Mouse (Mus musculus) midbrain, embryonic 10.5 days (tissue): ENCODE measurements at regions not wholly inside any gene's neighbourhood (a gene's known extent, or its start where the extent isn't known, plus 50 kb on each side); places are given as distances from the start of the nearest gene placed in this dataset.

ENCODE experiments used
- DNase-seq: peaks from one replicate; pipeline ENCODE4 v3.0.0-alpha.2; 2017; ENCODE audit warnings: low spot score
- H3K27ac ChIP-seq: fragments of 300-500 bp; sonication (generic); replicated peaks from 2 replicates; pipeline ENCODE4 v1.5.1; 2016; ENCODE audit warnings: mild to moderate bottlenecking
- H3K27me3 ChIP-seq: fragments of 300-500 bp; sonication (generic); 2 replicates; pipeline ENCODE4 v1.6.1; 2016; ENCODE audit warnings: low read depth, mild to moderate bottlenecking; ENCODE audit not compliant: poor library complexity, severe bottlenecking
- H3K36me3 ChIP-seq: fragments of 300-500 bp; sonication (generic); 2 replicates; pipeline ENCODE4 v1.6.1; 2016; ENCODE audit warnings: mild to moderate bottlenecking, moderate library complexity
- H3K4me1 ChIP-seq: fragments of 300-500 bp; sonication (generic); 2 replicates; pipeline ENCODE4 v1.6.1; 2016
- H3K4me3 ChIP-seq: fragments of 300-500 bp; sonication (generic); 2 replicates; pipeline ENCODE4 v1.5.1; 2016; ENCODE audit warnings: mild to moderate bottlenecking, moderate library complexity
- H3K9me3 ChIP-seq: fragments of 300-500 bp; sonication (generic); replicated peaks from 2 replicates; pipeline ENCODE4 v1.6.1; 2016; ENCODE audit warnings: mild to moderate bottlenecking
- WGBS: fragments of 180-500 bp; shearing (Covaris S2); methylation state at CpG from one replicate; pipeline ENCODE4 v1.1.7; 2016; 5-methylcytosine and 5-hydroxymethylcytosine counted together

- no peak for DNase-seq
- H3K36me3 ChIP-seq, result no peaks in the 10 kb centered on the region
- H3K9me3 ChIP-seq, result no peaks in the 10 kb centered on the region
- H3K4me1 ChIP-seq, result no peaks in the 10 kb centered on the region
- H3K27me3 ChIP-seq, result no peaks in the 10 kb centered on the region
- no peak overlapping the region for H3K27ac ChIP-seq
- no peak overlapping the region for H3K4me3 ChIP-seq
Observed at GRCm38 (mm10) chrX:56276348-56276747, 63.7 kb upstream of the Gm773 start.

- Histone ChIP-seq H3K9me3 (no peaks in the 10 kb centered on the region), H3K4me1 (no peaks in the 10 kb centered on the region), H3K27me3 (no peaks in the 10 kb centered on the region), H3K27ac (no peak overlapping the region), H3K36me3 (no peaks in the 10 kb centered on the region), H3K4me3 (no peak overlapping the region)
- WGBS, result 0% methylated on average over 1 of the region's 1 CpGs
- DNase-seq, result peak; percentile 13
Observed at GRCm38 (mm10) chrX:56274170-56274569, 61.5 kb upstream of the Gm773 start.

GRCm38 (mm10) chrX:56269706-56270105 is 57.0 kb upstream of the Gm773 start:
- Histone ChIP-seq H3K36me3 (no peaks in the 10 kb centered on the region), H3K27me3 (no peaks in the 10 kb centered on the region), H3K4me3 (no peak overlapping the region), H3K9me3 (no peaks in the 10 kb centered on the region), H3K4me1 (no peaks in the 10 kb centered on the region), H3K27ac (no peak overlapping the region)
- 82% methylated on average over 2 of the region's 2 CpGs for WGBS
- DNase-seq, result no peak
